Mouse (Mus musculus): ENCODE data around the gene Cldn13.

GRCm38 (mm10) chr5:134939069-134939468 lies 23.7 kb upstream of the Cldn13 start:
- no peak for TF ChIP-seq POLR2A (IDR thresholded peaks at IDR 0.05; ENCODE audit: extremely low read depth, insufficient read depth, low read length)
- TF ChIP-seq CTCF (IDR thresholded peaks at IDR 0.05; ENCODE audit: extremely low read depth, insufficient read depth, low read length), result no peak

All from cortical plate, adult 2 months (tissue).